Mouse (Mus musculus): ENCODE measurements around the gene Inf2. TPM values are rescaled to one million over a fixed set of nuclear protein-coding genes. Genes with fewer than 3 reads are reported as not detected.

The Inf2 gene
- polyA plus RNA-seq, 1 experiment from 2014 or later = 2.6 TPM

- H3K27me3 ChIP-seq (replicated peaks; ENCODE audit: control insufficient read depth, insufficient read depth, low read length) = no peaks in the 10 kb centered on the region
- no peak overlapping the region for H3K4me2 ChIP-seq (ENCODE audit: low read length)
- H3K9ac ChIP-seq (replicated peaks; ENCODE audit: low read depth, low read length) = no peak overlapping the region
- peaks cover 27% of the 10 kb centered on the region for H3K4me1 ChIP-seq (replicated peaks; ENCODE audit: control insufficient read depth, insufficient read depth, low read length)
- no peak overlapping the region for H3K27ac ChIP-seq (ENCODE audit: low read length)
- ATAC-seq = no peak
- WGBS = 80% methylated on average over 8 of the region's 8 CpGs
- no peak overlapping the region for H3K4me3 ChIP-seq (replicated peaks; ENCODE audit: low read length)
- H3K9me3 ChIP-seq (ENCODE audit: control insufficient read depth, low read length) = no peaks in the 10 kb centered on the region
- no peaks in the 10 kb centered on the region for H3K36me3 ChIP-seq (ENCODE audit: control insufficient read depth, insufficient read depth)
These were observed 42.5 kb upstream of the Inf2 start for GRCm38 (mm10) chr12:112546110-112546509.

GRCm38 (mm10) chr12:112549287-112549686 is 39.3 kb upstream of the Inf2 start:
- no peak overlapping the region for H3K4me2 ChIP-seq (ENCODE audit: low read length)
- H3K27ac ChIP-seq (ENCODE audit: low read length) = no peak overlapping the region
- no peaks in the 10 kb centered on the region for H3K27me3 ChIP-seq (replicated peaks; ENCODE audit: control insufficient read depth, insufficient read depth, low read length)
- no peaks in the 10 kb centered on the region for H3K36me3 ChIP-seq (ENCODE audit: control insufficient read depth, insufficient read depth)
- H3K4me3 ChIP-seq (replicated peaks; ENCODE audit: low read length) = no peak overlapping the region
- no peaks in the 10 kb centered on the region for H3K9me3 ChIP-seq (ENCODE audit: control insufficient read depth, low read length)
- WGBS = 100% methylated on average over 1 of the region's 1 CpGs
- ATAC-seq = no peak
- H3K9ac ChIP-seq (replicated peaks; ENCODE audit: low read depth, low read length) = no peak overlapping the region
- peaks cover 7% of the 10 kb centered on the region for H3K4me1 ChIP-seq (replicated peaks; ENCODE audit: control insufficient read depth, insufficient read depth, low read length)

- peak overlapping the region; percentile 3; the same call in 1 of the 2 replicates for H3K27ac ChIP-seq (ENCODE audit: low read length)
- H3K4me3 ChIP-seq (replicated peaks; ENCODE audit: low read length) = no peak overlapping the region
- no peak overlapping the region for H3K4me2 ChIP-seq (ENCODE audit: low read length)
- no peaks in the 10 kb centered on the region for H3K36me3 ChIP-seq (ENCODE audit: control insufficient read depth, insufficient read depth)
- peaks cover 4% of the 10 kb centered on the region; the same call in 1 of the 2 replicates for H3K4me1 ChIP-seq (replicated peaks; ENCODE audit: control insufficient read depth, insufficient read depth, low read length)
- ATAC-seq = peak; percentile 68
- H3K9me3 ChIP-seq (ENCODE audit: control insufficient read depth, low read length) = no peaks in the 10 kb centered on the region
- 6% methylated on average over 13 of the region's 13 CpGs for whole genome bisulfite sequencing
- H3K27me3 ChIP-seq (replicated peaks; ENCODE audit: control insufficient read depth, insufficient read depth, low read length) = no peaks in the 10 kb centered on the region
- H3K9ac ChIP-seq (replicated peaks; ENCODE audit: low read depth, low read length) = no peak overlapping the region
These were observed 36.7 kb upstream of the Inf2 start for GRCm38 (mm10) chr12:112551861-112552375.

GRCm38 (mm10) chr12:112552520-112552919 is 36.1 kb upstream of the Inf2 start:
- H3K27me3 ChIP-seq (replicated peaks; ENCODE audit: control insufficient read depth, insufficient read depth, low read length) = no peaks in the 10 kb centered on the region
- H3K36me3 ChIP-seq (ENCODE audit: control insufficient read depth, insufficient read depth) = no peaks in the 10 kb centered on the region
- H3K9me3 ChIP-seq (ENCODE audit: control insufficient read depth, low read length) = no peaks in the 10 kb centered on the region
- WGBS = 63% methylated on average over 5 of the region's 5 CpGs
- peak; percentile 7; the same call in 1 of the 2 replicates for ATAC-seq
- peaks cover 4% of the 10 kb centered on the region; the same call in 1 of the 2 replicates for H3K4me1 ChIP-seq (replicated peaks; ENCODE audit: control insufficient read depth, insufficient read depth, low read length)
- H3K4me3 ChIP-seq (replicated peaks; ENCODE audit: low read length) = no peak overlapping the region
- no peak overlapping the region for H3K4me2 ChIP-seq (ENCODE audit: low read length)
- no peak overlapping the region for H3K27ac ChIP-seq (ENCODE audit: low read length)
- no peak overlapping the region for H3K9ac ChIP-seq (replicated peaks; ENCODE audit: low read depth, low read length)

GRCm38 (mm10) chr12:112554900-112555299 is 33.7 kb upstream of the Inf2 start:
- no peak for ATAC-seq
- Histone ChIP-seq H3K9ac (replicated peaks; ENCODE audit: low read depth, low read length) (no peak overlapping the region), H3K9me3 (ENCODE audit: control insufficient read depth, low read length) (no peaks in the 10 kb centered on the region), H3K4me2 (ENCODE audit: low read length) (no peak overlapping the region), H3K27me3 (replicated peaks; ENCODE audit: control insufficient read depth, insufficient read depth, low read length) (no peaks in the 10 kb centered on the region), H3K36me3 (ENCODE audit: control insufficient read depth, insufficient read depth) (no peaks in the 10 kb centered on the region), H3K4me1 (replicated peaks; ENCODE audit: control insufficient read depth, insufficient read depth, low read length) (peaks cover 4% of the 10 kb centered on the region; the same call in 1 of the 2 replicates), H3K4me3 (replicated peaks; ENCODE audit: low read length) (no peak overlapping the region), H3K27ac (ENCODE audit: low read length) (no peak overlapping the region)
- 16% methylated on average over 12 of the region's 12 CpGs for WGBS

- peaks cover 4% of the 10 kb centered on the region; the same call in 1 of the 2 replicates for H3K4me1 ChIP-seq (replicated peaks; ENCODE audit: control insufficient read depth, insufficient read depth, low read length)
- no peak overlapping the region for H3K9ac ChIP-seq (replicated peaks; ENCODE audit: low read depth, low read length)
- H3K4me3 ChIP-seq (replicated peaks; ENCODE audit: low read length) = no peak overlapping the region
- no peak for ATAC-seq
- H3K4me2 ChIP-seq (ENCODE audit: low read length) = no peak overlapping the region
- 69% methylated on average over 9 of the region's 9 CpGs for WGBS
- no peaks in the 10 kb centered on the region for H3K36me3 ChIP-seq (ENCODE audit: control insufficient read depth, insufficient read depth)
- H3K27me3 ChIP-seq (replicated peaks; ENCODE audit: control insufficient read depth, insufficient read depth, low read length) = no peaks in the 10 kb centered on the region
- H3K27ac ChIP-seq (ENCODE audit: low read length) = no peak overlapping the region
- no peaks in the 10 kb centered on the region for H3K9me3 ChIP-seq (ENCODE audit: control insufficient read depth, low read length)
These were observed 32.0 kb upstream of the Inf2 start for GRCm38 (mm10) chr12:112556531-112557060.

- H3K27ac ChIP-seq (ENCODE audit: low read length) = no peak overlapping the region
- H3K9me3 ChIP-seq (ENCODE audit: control insufficient read depth, low read length) = no peaks in the 10 kb centered on the region
- H3K4me3 ChIP-seq (replicated peaks; ENCODE audit: low read length) = no peak overlapping the region
- ATAC-seq = no peak
- H3K4me1 ChIP-seq (replicated peaks; ENCODE audit: control insufficient read depth, insufficient read depth, low read length) = peaks cover under 1% of the 10 kb centered on the region; the same call in 1 of the 2 replicates
- WGBS = 77% methylated on average over 5 of the region's 5 CpGs
- H3K9ac ChIP-seq (replicated peaks; ENCODE audit: low read depth, low read length) = no peak overlapping the region
- H3K27me3 ChIP-seq (replicated peaks; ENCODE audit: control insufficient read depth, insufficient read depth, low read length) = no peaks in the 10 kb centered on the region
- H3K36me3 ChIP-seq (ENCODE audit: control insufficient read depth, insufficient read depth) = no peaks in the 10 kb centered on the region
- no peak overlapping the region for H3K4me2 ChIP-seq (ENCODE audit: low read length)
These were observed 31.4 kb upstream of the Inf2 start for GRCm38 (mm10) chr12:112557219-112557618.

GRCm38 (mm10) chr12:112559231-112559630 is 29.4 kb upstream of the Inf2 start:
- no peak for ATAC-seq
- WGBS = 47% methylated on average over 3 of the region's 3 CpGs
- Histone ChIP-seq H3K27me3 (replicated peaks; ENCODE audit: control insufficient read depth, insufficient read depth, low read length) (no peaks in the 10 kb centered on the region), H3K4me3 (replicated peaks; ENCODE audit: low read length) (no peak overlapping the region), H3K27ac (ENCODE audit: low read length) (no peak overlapping the region), H3K9ac (replicated peaks; ENCODE audit: low read depth, low read length) (no peak overlapping the region), H3K4me1 (replicated peaks; ENCODE audit: control insufficient read depth, insufficient read depth, low read length) (no peaks in the 10 kb centered on the region), H3K36me3 (ENCODE audit: control insufficient read depth, insufficient read depth) (no peaks in the 10 kb centered on the region), H3K9me3 (ENCODE audit: control insufficient read depth, low read length) (no peaks in the 10 kb centered on the region), H3K4me2 (ENCODE audit: low read length) (no peak overlapping the region)

- ATAC-seq = no peak
- H3K9me3 ChIP-seq (ENCODE audit: control insufficient read depth, low read length) = no peaks in the 10 kb centered on the region
- no peak overlapping the region for H3K4me2 ChIP-seq (ENCODE audit: low read length)
- H3K27me3 ChIP-seq (replicated peaks; ENCODE audit: control insufficient read depth, insufficient read depth, low read length) = no peaks in the 10 kb centered on the region
- H3K4me3 ChIP-seq (replicated peaks; ENCODE audit: low read length) = no peak overlapping the region
- no peak overlapping the region for H3K27ac ChIP-seq (ENCODE audit: low read length)
- no peak overlapping the region for H3K9ac ChIP-seq (replicated peaks; ENCODE audit: low read depth, low read length)
- 70% methylated on average over 6 of the region's 6 CpGs for WGBS
- H3K4me1 ChIP-seq (replicated peaks; ENCODE audit: control insufficient read depth, insufficient read depth, low read length) = no peaks in the 10 kb centered on the region
- no peaks in the 10 kb centered on the region for H3K36me3 ChIP-seq (ENCODE audit: control insufficient read depth, insufficient read depth)
These were observed 28.9 kb upstream of the Inf2 start for GRCm38 (mm10) chr12:112559671-112560070.

All from forebrain, embryonic 16.5 days (tissue).